Mouse (Mus musculus): ENCODE results near the gene Gm5926. TPM values are rescaled to one million over a fixed set of nuclear protein-coding genes. Genes with fewer than 3 reads are reported as not detected.
"Not testable (repeated sequence)": the region's sequence is repeated elsewhere in the genome, so short reads cannot be mapped to it uniquely, and the experiment has no call there.

Gm5926 gene
- total RNA-seq (2018; cell fraction: chromatin; rRNA removed): not detected
- not detected for total RNA-seq (2018; cell fraction: cytosol; rRNA removed)
- total RNA-seq (2018; cell fraction: nucleus; rRNA removed): not detected
- not detected in 3 replicates for polyA plus RNA-seq (2018)

DNA sequence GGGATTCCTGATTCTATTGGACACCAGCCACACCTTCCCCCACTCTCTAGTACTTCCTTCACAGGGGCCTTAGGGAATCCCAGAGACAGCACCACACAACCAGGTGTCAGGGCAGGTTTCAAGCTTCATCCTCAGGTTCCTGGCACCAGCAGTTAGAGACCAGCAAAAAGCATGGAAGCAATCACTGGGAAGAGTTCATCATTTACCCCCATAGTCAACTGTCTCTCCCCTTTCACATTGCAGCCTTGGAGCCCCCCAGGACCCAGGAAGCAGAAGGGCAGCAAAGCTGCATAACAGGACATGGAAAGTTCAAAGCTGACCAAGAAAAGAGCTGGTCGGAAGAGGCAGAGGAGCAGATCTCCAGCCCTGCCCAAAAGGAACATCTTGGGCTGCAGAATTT, at the start of gene Gm5926:
Gene Gm5926 (plus strand): TSS at position 301 of the 400 bp plus-strand sequence.
- WGBS (ENCODE audit: missing documents): no CpG with 5 or more reads among the region's 1 CpGs
- not testable (repeated sequence) for H3K4me3 ChIP-seq (ENCODE audit: inconsistent target)

DNA sequence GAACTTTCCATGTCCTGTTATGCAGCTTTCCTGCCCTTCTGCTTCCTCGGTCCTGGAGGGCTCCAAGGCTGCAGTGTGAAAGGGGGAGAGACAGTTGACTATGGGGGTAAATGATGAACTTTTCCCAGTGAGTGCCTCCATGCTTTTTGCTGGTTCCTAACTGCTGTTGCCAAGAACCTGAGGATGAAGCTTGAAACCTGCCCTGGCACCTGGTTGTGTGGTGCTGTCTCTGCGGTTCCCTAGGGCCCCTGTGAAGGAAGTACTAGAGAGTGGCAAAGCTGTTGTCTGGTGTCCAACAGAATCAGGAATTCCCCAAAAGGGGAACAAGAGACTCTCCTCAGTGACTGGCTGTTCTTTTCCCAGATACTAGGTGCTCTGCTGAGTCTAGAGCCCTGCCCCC, 49.5 kb upstream of the Gm5926 start:
- H3K4me3 ChIP-seq (ENCODE audit: inconsistent target); H3K27ac ChIP-seq; H3K36me3 ChIP-seq (ENCODE audit: inconsistent target); H3K79me2 ChIP-seq (ENCODE audit: inconsistent target): not testable (repeated sequence)
- 78% methylated on average over 1 of the region's 2 CpGs for WGBS (ENCODE audit: missing documents)

More for the DNA sequence above, at the start of gene Gm5926:
- H3K27ac ChIP-seq; H3K36me3 ChIP-seq (ENCODE audit: inconsistent target); H3K79me2 ChIP-seq (ENCODE audit: inconsistent target): not testable (repeated sequence)

DNA sequence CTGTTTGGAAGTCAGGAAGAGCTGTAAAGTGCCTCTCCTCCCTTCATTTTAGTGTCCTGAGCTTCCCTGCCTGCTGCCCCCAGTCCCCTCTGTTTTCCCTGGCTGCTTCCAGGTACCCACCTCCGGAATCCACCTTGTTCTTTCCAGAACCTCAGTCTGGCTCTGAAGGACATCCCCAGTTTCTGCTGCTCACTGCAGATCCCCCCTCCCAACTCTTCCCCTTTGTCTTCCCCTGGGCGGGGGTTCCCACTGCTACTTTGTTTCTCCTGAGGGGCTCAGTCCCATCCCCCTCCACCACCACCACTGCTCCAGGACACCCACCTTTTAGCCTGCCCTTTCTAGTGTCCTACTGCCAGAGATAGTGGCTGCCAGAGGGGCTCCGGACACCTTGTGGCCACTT, 49.1 kb upstream of the Gm5926 start:
- H3K4me3 ChIP-seq (ENCODE audit: inconsistent target); H3K36me3 ChIP-seq (ENCODE audit: inconsistent target); H3K27ac ChIP-seq; H3K79me2 ChIP-seq (ENCODE audit: inconsistent target): not testable (repeated sequence)
- 93% methylated on average over 2 of the region's 3 CpGs for WGBS (ENCODE audit: missing documents)

Other genes with a start within 250 kb of the Gm5926 start
- gene Btbd35f1, start 90.7 kb upstream of the Gm5926 start, polyA plus RNA-seq (2018): not detected in 3 replicates
- gene Btbd35f21, start 75.4 kb downstream of the Gm5926 start, polyA plus RNA-seq (2018): not detected in 3 replicates
- gene Btbd35f30, start 243.9 kb downstream of the Gm5926 start, polyA plus RNA-seq (2018): not detected in 3 replicates

Data from macrophage (primary cell).